Mouse (Mus musculus): ENCODE measurements around the gene Usp43. TPM values are rescaled to one million over a fixed set of nuclear protein-coding genes. Genes with fewer than 3 reads are reported as not detected.

Gene Usp43
- total and polyA plus RNA-seq, 3 experiments: 0.05 TPM; not detected in 2

DNA sequence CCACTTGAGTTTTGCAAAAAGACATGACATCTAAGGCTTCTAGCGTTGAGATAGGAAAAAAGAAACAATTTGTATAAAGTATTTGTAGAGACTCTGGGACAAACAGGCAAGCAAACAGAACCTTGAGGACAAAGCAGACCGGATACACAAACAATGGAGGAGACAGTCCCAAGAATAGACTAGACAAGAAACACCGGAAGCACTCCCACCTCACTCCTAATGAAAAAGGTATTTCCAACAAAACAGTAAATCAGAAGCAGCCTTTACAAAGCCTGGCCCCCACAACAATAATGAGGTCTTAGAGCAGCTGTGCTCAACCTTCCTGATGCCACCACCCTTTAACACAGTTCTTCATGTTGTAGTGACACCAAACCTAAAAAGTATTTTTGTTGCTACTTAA is 4.8 kb downstream of the Usp43 start:
- H3K4me1 ChIP-seq (ENCODE audit: insufficient read depth, low read depth, low read length): no peaks in the 10 kb centered on the region
- ATAC-seq (ENCODE audit: extremely low read depth, insufficient number of reproducible peaks, low FRiP score, poor library complexity, severe bottlenecking): no peak
- no peak overlapping the region for H3K4me3 ChIP-seq (ENCODE audit: low read depth, low read length)
- H3K36me3 ChIP-seq (replicated peaks): no peaks in the 10 kb centered on the region
- TF ChIP-seq POLR2AphosphoS5 (IDR thresholded peaks at IDR 0.05; ENCODE audit: insufficient replicate concordance, low read depth, low read length) (no peak), GATA1 (IDR thresholded peaks at IDR 0.05; ENCODE audit: borderline replicate concordance, low read length) (no peak), GATA2 (IDR thresholded peaks at IDR 0.05; ENCODE audit: borderline replicate concordance, low read depth, low read length) (no peak), CTCF (IDR thresholded peaks at IDR 0.05; ENCODE audit: low read depth, low read length) (no peak), TAL1 (conservative IDR thresholded peaks at IDR 0.05; ENCODE audit: low read depth, low read length) (no peak)
- H3K27me3 ChIP-seq (ENCODE audit: insufficient read depth, low read length): no peaks in the 10 kb centered on the region
- DNase-seq (ENCODE audit: low spot score): no peak
- peaks cover 21% of the 10 kb centered on the region for H3K9me3 ChIP-seq (replicated peaks)

DNA sequence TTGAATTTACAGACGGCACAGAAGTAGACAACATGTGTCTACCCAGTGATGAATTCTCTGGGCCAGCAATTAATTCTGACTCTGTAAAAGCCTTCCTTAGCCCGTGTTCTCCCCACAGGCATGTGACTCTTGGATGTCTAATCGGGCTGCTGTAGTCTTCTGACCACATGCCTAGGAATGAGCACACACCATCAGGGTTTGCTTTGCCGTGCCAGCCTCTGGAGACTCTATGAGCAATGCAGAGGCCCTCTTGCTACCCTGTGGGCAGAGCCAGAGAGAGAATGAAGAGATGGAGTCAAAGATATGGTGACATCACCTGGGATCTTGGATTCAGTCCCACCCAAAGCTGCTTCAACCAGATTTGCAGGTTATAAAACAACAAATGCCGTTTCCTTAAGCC is 10.9 kb downstream of the Usp43 start:
- no peak overlapping the region for H3K4me3 ChIP-seq (ENCODE audit: low read depth, low read length)
- DNase-seq (ENCODE audit: low spot score) (no peak), ATAC-seq (ENCODE audit: extremely low read depth, insufficient number of reproducible peaks, low FRiP score, poor library complexity, severe bottlenecking) (no peak)
- TF ChIP-seq GATA1 (IDR thresholded peaks at IDR 0.05; ENCODE audit: borderline replicate concordance, low read length) (no peak), POLR2AphosphoS5 (IDR thresholded peaks at IDR 0.05; ENCODE audit: insufficient replicate concordance, low read depth, low read length) (no peak), TAL1 (conservative IDR thresholded peaks at IDR 0.05; ENCODE audit: low read depth, low read length) (no peak), CTCF (IDR thresholded peaks at IDR 0.05; ENCODE audit: low read depth, low read length) (no peak), GATA2 (IDR thresholded peaks at IDR 0.05; ENCODE audit: borderline replicate concordance, low read depth, low read length) (no peak)
- H3K9me3 ChIP-seq (replicated peaks): peaks cover 14% of the 10 kb centered on the region
- no peaks in the 10 kb centered on the region for H3K36me3 ChIP-seq (replicated peaks)
- H3K4me1 ChIP-seq (ENCODE audit: insufficient read depth, low read depth, low read length): no peaks in the 10 kb centered on the region
- no peaks in the 10 kb centered on the region for H3K27me3 ChIP-seq (ENCODE audit: insufficient read depth, low read length)

DNA sequence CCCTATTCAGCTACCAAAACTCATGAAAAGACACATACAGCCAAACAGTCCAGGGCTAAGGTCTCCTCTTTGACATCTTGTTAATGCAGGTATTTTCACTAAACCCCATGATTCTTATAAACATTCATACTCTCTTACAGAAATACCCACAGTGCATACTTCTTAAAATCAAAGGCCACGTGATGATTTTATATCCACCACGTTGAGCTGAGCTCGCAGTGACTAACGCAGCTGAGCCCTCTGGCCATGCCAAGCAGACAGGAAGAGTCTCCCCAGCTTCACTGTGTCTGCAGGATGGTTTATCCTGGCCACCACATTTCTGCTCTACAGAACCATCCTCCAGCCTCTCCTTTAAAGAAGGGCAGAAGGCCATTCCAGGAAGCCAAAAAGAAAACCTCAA is 18.2 kb downstream of the Usp43 start:
- DNase-seq (ENCODE audit: low spot score) (no peak), ATAC-seq (ENCODE audit: extremely low read depth, insufficient number of reproducible peaks, low FRiP score, poor library complexity, severe bottlenecking) (no peak)
- no peaks in the 10 kb centered on the region for H3K27me3 ChIP-seq (ENCODE audit: insufficient read depth, low read length)
- no peaks in the 10 kb centered on the region for H3K36me3 ChIP-seq (replicated peaks)
- no peak overlapping the region for H3K4me3 ChIP-seq (ENCODE audit: low read depth, low read length)
- TF ChIP-seq CTCF (IDR thresholded peaks at IDR 0.05; ENCODE audit: low read depth, low read length): no peak
- no peak for TF ChIP-seq GATA1 (IDR thresholded peaks at IDR 0.05; ENCODE audit: borderline replicate concordance, low read length)
- no peak for TF ChIP-seq GATA2 (IDR thresholded peaks at IDR 0.05; ENCODE audit: borderline replicate concordance, low read depth, low read length)
- TF ChIP-seq TAL1 (conservative IDR thresholded peaks at IDR 0.05; ENCODE audit: low read depth, low read length): no peak
- TF ChIP-seq POLR2AphosphoS5 (IDR thresholded peaks at IDR 0.05; ENCODE audit: insufficient replicate concordance, low read depth, low read length): no peak
- peaks cover 12% of the 10 kb centered on the region for H3K9me3 ChIP-seq (replicated peaks)
- H3K4me1 ChIP-seq (ENCODE audit: insufficient read depth, low read depth, low read length): no peaks in the 10 kb centered on the region

DNA sequence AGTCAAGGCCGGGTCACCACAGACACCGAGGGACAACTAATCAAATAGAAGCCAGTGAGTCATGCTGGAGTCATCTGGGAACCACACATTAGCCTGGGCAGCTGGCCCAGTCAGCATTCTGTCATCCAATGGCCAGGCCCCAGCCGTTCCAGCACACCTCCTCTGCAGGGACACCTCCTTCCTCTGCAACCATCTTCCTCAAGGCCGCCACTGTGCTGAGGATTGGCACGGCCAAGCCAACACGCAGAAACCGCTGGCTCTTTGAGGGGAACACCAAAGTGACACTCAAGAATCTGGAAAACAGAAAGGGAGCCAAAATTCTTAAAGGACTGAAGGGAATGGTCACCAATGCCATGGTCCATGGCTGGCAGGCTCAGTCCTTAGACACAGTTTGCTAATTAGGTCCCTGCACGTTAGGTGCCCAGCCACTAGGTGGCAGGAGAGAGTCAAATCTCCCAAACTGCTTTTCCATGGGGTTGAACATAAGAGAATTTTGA is 24.8 kb downstream of the Usp43 start:
- Histone ChIP-seq H3K4me1 (ENCODE audit: insufficient read depth, low read depth, low read length) (no peaks in the 10 kb centered on the region), H3K27me3 (ENCODE audit: insufficient read depth, low read length) (no peaks in the 10 kb centered on the region), H3K9me3 (replicated peaks) (peaks cover 9% of the 10 kb centered on the region), H3K36me3 (replicated peaks) (no peaks in the 10 kb centered on the region), H3K4me3 (ENCODE audit: low read depth, low read length) (no peak overlapping the region)
- TF ChIP-seq GATA2 (IDR thresholded peaks at IDR 0.05; ENCODE audit: borderline replicate concordance, low read depth, low read length) (no peak), CTCF (IDR thresholded peaks at IDR 0.05; ENCODE audit: low read depth, low read length) (no peak), GATA1 (IDR thresholded peaks at IDR 0.05; ENCODE audit: borderline replicate concordance, low read length) (no peak), TAL1 (conservative IDR thresholded peaks at IDR 0.05; ENCODE audit: low read depth, low read length) (no peak), POLR2AphosphoS5 (IDR thresholded peaks at IDR 0.05; ENCODE audit: insufficient replicate concordance, low read depth, low read length) (no peak)
- ATAC-seq (ENCODE audit: extremely low read depth, insufficient number of reproducible peaks, low FRiP score, poor library complexity, severe bottlenecking) (no peak), DNase-seq (ENCODE audit: low spot score) (no peak)

DNA sequence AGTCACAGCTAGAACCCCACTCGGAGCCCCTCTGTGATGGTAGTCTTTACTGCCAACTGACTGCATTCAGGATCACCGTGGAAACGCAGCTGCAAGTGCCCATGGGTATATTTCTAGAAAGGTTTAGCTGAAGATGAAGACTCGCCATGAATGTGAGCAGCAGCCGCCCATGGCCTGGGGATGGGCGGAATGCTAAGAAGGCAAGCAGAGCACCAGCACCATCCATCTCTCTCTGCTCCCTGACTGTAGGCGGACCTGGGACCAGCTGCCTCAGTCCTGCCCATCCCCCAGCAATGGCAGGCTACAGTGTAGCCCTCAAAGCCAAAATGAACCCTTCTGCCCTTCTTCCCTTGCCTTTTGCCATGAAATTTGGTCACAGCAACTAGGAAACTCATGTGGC is 26.3 kb downstream of the Usp43 start:
- peaks cover 12% of the 10 kb centered on the region for H3K9me3 ChIP-seq (replicated peaks)
- H3K4me3 ChIP-seq (ENCODE audit: low read depth, low read length): no peak overlapping the region
- no peaks in the 10 kb centered on the region for H3K36me3 ChIP-seq (replicated peaks)
- ATAC-seq (ENCODE audit: extremely low read depth, insufficient number of reproducible peaks, low FRiP score, poor library complexity, severe bottlenecking): no peak
- no peak for TF ChIP-seq GATA2 (IDR thresholded peaks at IDR 0.05; ENCODE audit: borderline replicate concordance, low read depth, low read length)
- no peak for TF ChIP-seq POLR2AphosphoS5 (IDR thresholded peaks at IDR 0.05; ENCODE audit: insufficient replicate concordance, low read depth, low read length)
- TF ChIP-seq TAL1 (conservative IDR thresholded peaks at IDR 0.05; ENCODE audit: low read depth, low read length): no peak
- TF ChIP-seq CTCF (IDR thresholded peaks at IDR 0.05; ENCODE audit: low read depth, low read length): no peak
- no peak for TF ChIP-seq GATA1 (IDR thresholded peaks at IDR 0.05; ENCODE audit: borderline replicate concordance, low read length)
- no peak for DNase-seq (ENCODE audit: low spot score)
- H3K4me1 ChIP-seq (ENCODE audit: insufficient read depth, low read depth, low read length): no peaks in the 10 kb centered on the region
- no peaks in the 10 kb centered on the region for H3K27me3 ChIP-seq (ENCODE audit: insufficient read depth, low read length)

DNA sequence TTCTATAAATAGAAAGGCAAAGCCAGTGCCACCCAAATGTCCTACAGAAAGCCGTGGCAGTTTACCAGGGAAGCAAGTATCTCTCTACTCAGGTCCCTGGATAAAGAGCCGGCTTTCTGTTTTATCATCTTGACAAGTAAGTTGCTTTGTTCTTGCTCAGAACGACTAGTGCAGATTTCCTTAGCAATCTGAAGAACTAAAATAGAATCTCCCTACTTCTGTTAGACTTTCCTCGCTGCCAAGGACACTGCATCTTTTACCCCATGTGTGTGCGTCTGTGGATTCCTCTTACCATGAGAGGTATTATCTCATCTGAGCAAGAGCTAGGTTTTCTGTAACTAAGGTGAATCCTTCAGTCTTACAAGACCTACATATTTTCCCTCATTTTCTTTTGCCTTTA is 33.4 kb downstream of the Usp43 start:
- DNase-seq (ENCODE audit: low spot score) (no peak), ATAC-seq (ENCODE audit: extremely low read depth, insufficient number of reproducible peaks, low FRiP score, poor library complexity, severe bottlenecking) (no peak)
- H3K27me3 ChIP-seq (ENCODE audit: insufficient read depth, low read length): no peaks in the 10 kb centered on the region
- no peaks in the 10 kb centered on the region for H3K36me3 ChIP-seq (replicated peaks)
- TF ChIP-seq CTCF (IDR thresholded peaks at IDR 0.05; ENCODE audit: low read depth, low read length) (no peak), TAL1 (conservative IDR thresholded peaks at IDR 0.05; ENCODE audit: low read depth, low read length) (no peak), GATA1 (IDR thresholded peaks at IDR 0.05; ENCODE audit: borderline replicate concordance, low read length) (no peak), POLR2AphosphoS5 (IDR thresholded peaks at IDR 0.05; ENCODE audit: insufficient replicate concordance, low read depth, low read length) (no peak), GATA2 (IDR thresholded peaks at IDR 0.05; ENCODE audit: borderline replicate concordance, low read depth, low read length) (no peak)
- H3K4me1 ChIP-seq (ENCODE audit: insufficient read depth, low read depth, low read length): no peaks in the 10 kb centered on the region
- H3K9me3 ChIP-seq (replicated peaks): peaks cover 12% of the 10 kb centered on the region
- no peak overlapping the region for H3K4me3 ChIP-seq (ENCODE audit: low read depth, low read length)

All from G1E (cell line).